Mouse (Mus musculus): ENCODE measurements around the gene Rhbdd3. TPM values are rescaled to one million over a fixed set of nuclear protein-coding genes. Genes with fewer than 3 reads are reported as not detected.
A peak's percentile ranks its signal among the peaks of the same experiment; 100 is the strongest.

The Rhbdd3 gene
- polyA plus RNA-seq, 1 experiment from 2014 or later: 17.1 TPM

DNA sequence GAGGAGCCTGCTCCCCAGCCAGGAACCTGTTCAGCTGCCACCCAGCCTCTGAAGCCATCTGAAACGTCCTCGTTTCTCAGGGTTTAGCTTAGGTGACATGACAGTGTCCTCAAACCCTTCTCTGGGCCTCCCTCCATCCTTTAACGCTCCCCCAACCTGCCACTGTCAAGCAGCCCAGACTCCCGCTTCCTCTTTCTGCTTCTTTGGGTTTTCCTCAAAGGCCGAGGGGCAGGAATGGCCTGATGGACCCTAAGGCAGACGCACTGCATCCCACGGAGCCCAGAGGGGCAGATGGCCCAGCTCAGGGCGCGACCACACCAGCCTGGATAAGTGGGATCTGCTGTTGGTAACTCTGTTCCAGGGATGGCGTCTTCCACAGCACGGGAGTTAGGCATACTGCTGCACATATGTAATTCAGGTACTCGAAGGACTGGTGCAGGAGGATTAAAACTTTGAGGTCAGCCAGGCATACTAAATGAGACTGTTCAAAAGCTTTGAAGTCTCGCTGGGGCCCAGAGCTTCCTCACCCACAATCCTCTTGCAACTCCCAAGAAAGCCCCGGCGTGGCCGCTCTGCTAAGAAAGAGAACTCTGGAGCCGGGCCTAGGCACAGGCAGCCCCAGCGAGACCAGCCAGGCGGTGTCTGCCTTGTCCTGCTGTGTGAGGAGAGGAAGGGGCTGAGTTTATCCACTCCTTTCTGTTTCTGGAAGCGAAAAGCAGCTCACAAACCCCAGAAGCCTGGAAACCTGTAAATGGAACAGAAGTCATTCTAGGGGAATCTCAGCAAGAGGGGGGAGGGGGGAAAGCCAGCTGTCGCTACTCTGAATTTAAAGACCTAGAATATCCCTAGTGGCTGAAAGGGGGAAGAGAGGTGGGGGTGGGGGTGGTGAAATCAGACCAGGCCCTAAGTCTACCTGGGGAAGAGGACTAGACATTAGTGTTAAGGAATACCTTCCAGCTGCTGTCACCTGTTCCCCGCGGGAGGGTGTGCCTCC, 42.5 kb upstream of the Rhbdd3 start:
- H3K4me1 ChIP-seq (replicated peaks; ENCODE audit: control insufficient read depth, insufficient read depth, low read length): 0 out of 2 replicates have a peak, but pooled peaks cover 2% of the 10 kb centered on the region
- no peaks in the 10 kb centered on the region for H3K9me3 ChIP-seq (ENCODE audit: control insufficient read depth)
- no peak overlapping the region for H3K4me3 ChIP-seq (ENCODE audit: low read depth, low read length)
- no peak for TF ChIP-seq CTCF (IDR thresholded peaks at IDR 0.05; ENCODE audit: low read depth)
- H3K27ac ChIP-seq (ENCODE audit: low read depth, low read length): no peak overlapping the region
- no peak for ATAC-seq
- H3K36me3 ChIP-seq (ENCODE audit: control insufficient read depth, insufficient read depth): peaks cover 4% of the 10 kb centered on the region; the same call in 1 of the 2 replicates
- no peak overlapping the region for H3K4me2 ChIP-seq (replicated peaks; ENCODE audit: low read depth)
- 71% methylated on average over 23 of the region's 23 CpGs for WGBS
- no peak overlapping the region for H3K9ac ChIP-seq (ENCODE audit: low read depth, low read length)
- peaks cover 38% of the 10 kb centered on the region for H3K27me3 ChIP-seq (replicated peaks; ENCODE audit: control insufficient read depth, insufficient read depth, low read length)

DNA sequence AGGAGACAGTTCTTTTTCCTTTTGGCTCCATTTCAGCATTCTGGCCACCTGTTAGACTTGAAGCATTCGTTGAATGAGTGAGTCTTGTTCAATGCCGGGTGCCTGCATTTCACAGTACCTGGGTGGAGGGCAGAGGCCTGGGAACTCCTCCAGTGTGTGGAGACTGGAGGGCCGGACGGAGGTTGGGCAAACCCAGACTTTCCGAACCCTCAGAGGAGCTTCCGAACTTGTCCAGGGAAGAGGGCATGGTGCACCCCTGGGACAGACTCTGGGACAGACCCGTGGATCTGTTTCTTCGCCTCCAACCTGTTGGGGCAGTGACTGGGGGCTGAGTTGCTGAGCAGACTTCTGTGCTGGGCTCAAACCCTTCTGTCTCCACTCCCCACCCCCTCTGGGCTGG, 41.7 kb upstream of the Rhbdd3 start:
- Histone ChIP-seq H3K36me3 (ENCODE audit: control insufficient read depth, insufficient read depth) (peaks cover 4% of the 10 kb centered on the region; the same call in 1 of the 2 replicates), H3K27ac (ENCODE audit: low read depth, low read length) (no peak overlapping the region), H3K4me2 (replicated peaks; ENCODE audit: low read depth) (no peak overlapping the region), H3K4me1 (replicated peaks; ENCODE audit: control insufficient read depth, insufficient read depth, low read length) (peaks cover 4% of the 10 kb centered on the region), H3K9me3 (ENCODE audit: control insufficient read depth) (no peaks in the 10 kb centered on the region), H3K4me3 (ENCODE audit: low read depth, low read length) (no peak overlapping the region), H3K27me3 (replicated peaks; ENCODE audit: control insufficient read depth, insufficient read depth, low read length) (peaks cover 38% of the 10 kb centered on the region), H3K9ac (ENCODE audit: low read depth, low read length) (no peak overlapping the region)
- 70% methylated on average over 8 of the region's 8 CpGs for WGBS
- no peak for TF ChIP-seq CTCF (IDR thresholded peaks at IDR 0.05; ENCODE audit: low read depth)
- no peak for ATAC-seq

DNA sequence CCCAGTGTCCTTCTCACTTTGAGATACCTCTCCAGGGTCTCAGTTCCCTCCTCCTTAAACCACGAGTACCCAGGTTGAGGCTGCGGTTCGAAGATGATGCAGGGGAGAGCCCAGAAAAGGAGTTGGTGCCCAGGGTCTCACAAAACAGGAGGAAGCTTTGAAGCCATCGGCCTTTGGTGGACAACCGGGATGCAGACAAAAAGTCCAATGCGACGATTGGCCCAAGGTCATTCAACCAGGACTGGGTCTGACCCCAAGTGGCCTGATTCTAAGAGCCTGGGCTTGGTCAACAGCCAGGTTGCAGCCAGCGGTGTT, 41.2 kb upstream of the Rhbdd3 start:
- ATAC-seq: no peak
- H3K9me3 ChIP-seq (ENCODE audit: control insufficient read depth): no peaks in the 10 kb centered on the region
- peak overlapping the region; percentile 55 for H3K4me3 ChIP-seq (ENCODE audit: low read depth, low read length)
- no peak overlapping the region for H3K27ac ChIP-seq (ENCODE audit: low read depth, low read length)
- 46% methylated on average over 8 of the region's 8 CpGs for whole genome bisulfite sequencing
- H3K9ac ChIP-seq (ENCODE audit: low read depth, low read length): no peak overlapping the region
- H3K36me3 ChIP-seq (ENCODE audit: control insufficient read depth, insufficient read depth): peaks cover 4% of the 10 kb centered on the region; the same call in 1 of the 2 replicates
- no peak for TF ChIP-seq CTCF (IDR thresholded peaks at IDR 0.05; ENCODE audit: low read depth)
- H3K4me1 ChIP-seq (replicated peaks; ENCODE audit: control insufficient read depth, insufficient read depth, low read length): peaks cover 8% of the 10 kb centered on the region
- H3K27me3 ChIP-seq (replicated peaks; ENCODE audit: control insufficient read depth, insufficient read depth, low read length): peaks cover 38% of the 10 kb centered on the region
- H3K4me2 ChIP-seq (replicated peaks; ENCODE audit: low read depth): peak overlapping the region; percentile 95

DNA sequence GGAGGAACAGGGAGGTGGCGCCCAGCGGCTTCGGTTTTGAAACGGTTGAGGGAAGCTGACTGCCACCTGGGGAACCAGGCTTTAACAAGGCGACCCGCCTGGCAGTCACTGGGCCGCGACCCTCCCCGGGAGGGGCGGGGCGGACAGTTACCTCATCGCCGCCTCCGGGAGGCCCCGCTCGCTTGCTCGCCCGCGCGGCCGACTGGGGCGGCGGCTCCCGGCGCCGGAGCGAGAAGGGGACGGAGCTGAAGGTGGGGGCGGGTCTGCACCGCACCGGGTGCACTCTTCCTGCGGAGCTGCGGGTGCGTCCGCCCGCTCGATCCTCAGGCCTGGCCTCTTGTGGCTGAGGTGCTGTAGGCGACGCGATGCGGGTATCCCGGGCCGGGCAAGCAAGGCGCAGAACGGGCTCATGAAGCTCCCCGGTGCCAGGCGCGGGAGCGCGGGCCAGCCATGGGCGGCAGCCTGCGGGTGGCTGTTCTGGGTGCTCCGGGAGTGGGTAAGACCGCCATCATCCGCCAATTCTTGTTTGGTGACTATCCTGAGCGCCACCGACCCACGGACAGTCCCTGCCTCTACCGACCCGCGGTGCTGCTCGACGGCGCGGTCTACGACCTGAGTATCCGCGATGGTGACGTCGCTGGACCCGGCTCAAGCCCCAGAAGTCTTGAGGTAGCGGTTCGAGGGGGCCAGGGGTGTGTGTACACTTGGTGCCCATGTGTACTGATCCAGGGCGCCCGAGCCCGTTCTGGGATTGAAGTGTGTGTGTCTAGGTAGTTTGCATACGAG, 40.7 kb upstream of the Rhbdd3 start, which contains the start of gene Rasl10a:
Gene Rasl10a, plus strand, starts transcription at position 273 of the 786 bp plus-strand sequence.
- WGBS: 2% methylated on average over 68 of the region's 77 CpGs
- ATAC-seq: no peak
- H3K27me3 ChIP-seq (replicated peaks; ENCODE audit: control insufficient read depth, insufficient read depth, low read length): peaks cover 38% of the 10 kb centered on the region

DNA sequence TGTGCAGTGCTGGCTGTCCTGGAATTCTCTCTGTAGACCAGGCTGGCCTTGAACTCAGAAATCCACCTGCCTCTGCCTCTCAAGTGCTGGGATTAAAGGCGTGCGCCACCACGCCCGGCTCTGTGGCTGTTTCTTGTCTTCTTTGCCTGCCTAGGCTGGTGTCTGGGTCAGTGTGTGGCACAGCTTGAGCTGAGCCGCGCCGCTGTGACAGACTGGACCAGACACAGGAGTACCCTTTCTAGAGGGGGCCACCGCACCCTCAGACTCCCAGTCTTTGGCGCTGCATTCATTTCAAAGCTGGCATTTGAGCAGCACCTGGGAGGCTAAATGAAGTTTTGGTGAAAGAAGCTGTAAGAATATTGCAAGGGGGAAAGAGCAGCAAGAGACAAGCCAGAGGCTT, 39.9 kb upstream of the Rhbdd3 start:
- Histone ChIP-seq H3K9ac (ENCODE audit: low read depth, low read length) (no peak overlapping the region), H3K36me3 (ENCODE audit: control insufficient read depth, insufficient read depth) (peaks cover 4% of the 10 kb centered on the region; the same call in 1 of the 2 replicates), H3K27me3 (replicated peaks; ENCODE audit: control insufficient read depth, insufficient read depth, low read length) (peaks cover 38% of the 10 kb centered on the region), H3K27ac (ENCODE audit: low read depth, low read length) (no peak overlapping the region), H3K4me3 (ENCODE audit: low read depth, low read length) (no peak overlapping the region), H3K4me2 (replicated peaks; ENCODE audit: low read depth) (peak overlapping the region; percentile 17; the same call in 1 of the 2 replicates), H3K4me1 (replicated peaks; ENCODE audit: control insufficient read depth, insufficient read depth, low read length) (peaks cover 12% of the 10 kb centered on the region), H3K9me3 (ENCODE audit: control insufficient read depth) (no peaks in the 10 kb centered on the region)
- no peak for ATAC-seq
- no peak for TF ChIP-seq CTCF (IDR thresholded peaks at IDR 0.05; ENCODE audit: low read depth)
- WGBS: 42% methylated on average over 9 of the region's 9 CpGs

More for the DNA sequence above, 40.7 kb upstream of the Rhbdd3 start, which contains the start of gene Rasl10a:
- no peak for TF ChIP-seq CTCF (IDR thresholded peaks at IDR 0.05; ENCODE audit: low read depth)
- Histone ChIP-seq H3K4me2 (replicated peaks; ENCODE audit: low read depth) (peak within 1 kb of the TSS; percentile 95), H3K27ac (ENCODE audit: low read depth, low read length) (no peak within 1 kb of the TSS), H3K9ac (ENCODE audit: low read depth, low read length) (peak within 1 kb of the TSS; percentile 19; the same call in 1 of the 2 replicates), H3K4me1 (replicated peaks; ENCODE audit: control insufficient read depth, insufficient read depth, low read length) (peaks cover 12% of the 10 kb centered on the region), H3K4me3 (ENCODE audit: low read depth, low read length) (peak within 1 kb of the TSS; percentile 55), H3K36me3 (ENCODE audit: control insufficient read depth, insufficient read depth) (peaks cover 4% of the 10 kb centered on the region; the same call in 1 of the 2 replicates), H3K9me3 (ENCODE audit: control insufficient read depth) (no peaks in the 10 kb centered on the region)

DNA sequence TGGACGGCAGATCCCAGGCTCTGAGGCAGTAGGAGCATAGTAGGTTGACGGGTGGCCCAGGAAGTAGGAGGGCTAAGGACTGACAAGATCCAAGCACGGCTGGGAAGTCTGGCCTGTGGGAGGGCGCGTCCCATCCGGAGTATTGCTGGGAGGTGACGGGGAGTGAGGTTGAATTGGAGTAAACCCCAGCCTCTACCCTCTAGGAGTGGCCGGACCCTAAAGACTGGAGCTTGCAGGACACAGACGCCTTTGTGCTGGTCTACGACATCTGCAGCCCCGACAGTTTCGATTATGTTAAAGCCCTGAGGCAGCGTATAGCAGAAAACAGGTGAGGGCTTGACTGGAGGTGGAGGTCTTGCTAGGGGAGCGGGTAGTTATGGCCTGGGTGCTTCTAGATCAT, 39.5 kb upstream of the Rhbdd3 start:
- Histone ChIP-seq H3K36me3 (ENCODE audit: control insufficient read depth, insufficient read depth) (peaks cover 4% of the 10 kb centered on the region; the same call in 1 of the 2 replicates), H3K9me3 (ENCODE audit: control insufficient read depth) (no peaks in the 10 kb centered on the region), H3K27ac (ENCODE audit: low read depth, low read length) (no peak overlapping the region), H3K4me1 (replicated peaks; ENCODE audit: control insufficient read depth, insufficient read depth, low read length) (peaks cover 13% of the 10 kb centered on the region), H3K4me2 (replicated peaks; ENCODE audit: low read depth) (0 out of 2 replicates have a peak overlapping the region, but pooled peaks have one; percentile 17), H3K4me3 (ENCODE audit: low read depth, low read length) (no peak overlapping the region), H3K9ac (ENCODE audit: low read depth, low read length) (no peak overlapping the region), H3K27me3 (replicated peaks; ENCODE audit: control insufficient read depth, insufficient read depth, low read length) (peaks cover 38% of the 10 kb centered on the region)
- no peak for ATAC-seq
- TF ChIP-seq CTCF (IDR thresholded peaks at IDR 0.05; ENCODE audit: low read depth): no peak
- WGBS: 44% methylated on average over 14 of the region's 14 CpGs
